Mouse (Mus musculus) large intestine, adult 2 months (tissue): Measurements from ENCODE around the gene Elf1. TPM values are rescaled to one million over a fixed set of nuclear protein-coding genes. Genes with fewer than 3 reads are reported as not detected.

ENCODE experiments used
- DNase-seq: peaks from one replicate; pipeline ENCODE4 v3.0.0-alpha.2; 2012; ENCODE audit warnings: low read depth, low spot score
- WGBS: fragments of 180-500 bp; shearing (Covaris S2); methylation state at CpG from one replicate; pipeline ENCODE4 v1.1.7; 2018; 5-methylcytosine and 5-hydroxymethylcytosine counted together
- polyA plus RNA-seq: library from polyadenylated mRNA; depleted of rRNA; stranded (reverse); fragments of >200 nt; gene quantifications from 2 replicates; pipeline ENCODE4 v1.2.3, GENCODE M21; 2012

Gene Elf1
- polyA plus RNA-seq, 1 experiment = 12.0 TPM

DNA sequence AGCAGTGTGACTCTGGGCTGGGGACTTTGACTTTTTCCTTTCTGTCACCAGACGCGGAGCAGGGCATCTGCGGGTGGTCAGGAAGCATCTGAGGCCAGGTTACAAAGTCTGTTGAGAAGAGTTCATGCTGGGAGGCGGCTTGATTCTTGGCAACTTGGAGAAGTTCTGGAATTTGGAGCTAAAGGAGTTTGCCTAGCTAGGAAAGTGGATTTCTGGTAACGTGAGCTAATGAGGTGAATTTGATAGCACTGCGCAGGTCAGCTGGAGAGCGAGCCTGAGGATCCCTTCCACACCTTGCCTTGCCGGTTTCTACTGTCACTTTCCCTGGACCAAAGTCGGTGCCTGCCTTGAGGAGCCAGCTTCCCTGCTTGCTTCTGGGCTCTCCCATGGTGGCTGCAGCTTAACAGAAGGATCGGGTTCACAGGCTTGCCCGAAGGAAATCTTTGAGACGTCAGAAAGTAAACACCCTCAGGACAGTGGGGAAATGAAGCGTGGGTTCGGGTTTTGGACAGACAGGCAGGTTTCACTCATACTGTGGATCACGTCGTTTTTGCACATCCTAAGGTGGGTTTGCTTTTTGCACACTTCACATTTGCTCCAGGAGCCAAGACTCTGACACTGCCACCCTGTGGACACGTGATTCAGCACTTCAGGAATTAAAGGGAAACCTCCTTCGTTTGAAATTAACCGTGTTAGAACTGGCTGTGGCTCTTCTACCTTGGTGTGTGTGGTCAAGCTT lies 6.2 kb downstream of the Elf1 start:
- WGBS = 6% methylated on average over 19 of the region's 19 CpGs
- DNase-seq = no peak

DNA sequence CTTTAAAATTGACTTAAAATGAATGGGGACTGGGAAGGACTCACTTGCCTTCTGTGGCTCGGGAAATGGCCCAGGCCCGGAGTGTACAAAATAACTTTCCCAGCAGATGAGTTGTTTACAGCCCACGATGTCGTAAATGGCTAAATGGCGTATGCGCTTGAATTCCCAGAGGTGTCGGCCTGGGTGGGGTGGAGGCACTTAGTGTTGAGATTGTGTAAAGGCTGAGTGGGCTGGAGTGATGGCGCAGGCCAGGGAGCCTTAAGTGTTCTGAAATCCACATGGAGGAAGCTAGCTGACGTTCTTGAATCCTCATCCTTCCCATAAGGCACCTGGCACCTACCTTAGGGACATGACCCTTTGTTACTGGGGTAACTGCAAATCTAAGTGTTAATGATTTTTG lies 7.5 kb downstream of the Elf1 start:
- DNase-seq = no peak
- WGBS = 15% methylated on average over 9 of the region's 9 CpGs

DNA sequence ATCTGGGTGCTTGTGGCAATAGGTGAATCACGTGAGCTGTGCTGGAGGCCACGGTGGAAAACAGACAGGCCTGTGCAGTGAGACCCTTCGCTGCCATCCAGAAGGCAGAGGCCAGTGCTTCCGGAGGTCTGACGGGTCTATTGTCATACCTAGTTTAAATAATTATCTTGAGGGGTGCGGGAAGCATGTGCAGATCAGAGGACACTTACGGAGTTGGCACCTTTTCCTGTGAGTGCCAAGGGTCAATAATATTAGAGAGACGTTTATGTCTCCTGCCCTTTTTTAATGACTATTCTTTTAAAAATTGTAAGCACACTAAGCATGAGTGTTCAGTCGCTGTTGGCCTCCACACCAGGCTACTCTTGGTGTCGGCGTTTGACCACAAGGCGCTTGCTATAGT lies 8.2 kb downstream of the Elf1 start:
- 45% methylated on average over 12 of the region's 12 CpGs for WGBS
- no peak for DNase-seq

DNA sequence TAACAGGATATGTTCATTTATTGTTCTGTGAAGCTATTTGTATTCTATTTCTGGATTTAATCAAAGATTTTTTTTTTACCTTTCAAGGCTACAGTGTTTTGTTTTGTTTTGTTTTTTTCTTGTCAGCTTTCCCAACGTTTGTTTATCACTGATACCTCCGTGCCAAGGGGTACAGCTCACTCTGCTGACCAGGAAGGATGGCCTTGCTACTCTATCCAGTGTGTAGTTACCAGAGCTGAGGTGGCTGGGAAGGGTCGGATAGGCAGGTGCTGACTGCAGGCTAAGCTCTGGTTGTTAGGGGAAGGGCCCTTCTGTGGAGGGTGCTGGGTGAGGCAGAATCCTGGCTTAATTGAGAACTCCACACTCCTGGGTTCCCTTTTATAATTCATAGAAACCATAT lies 9.3 kb downstream of the Elf1 start:
- 49% methylated on average over 3 of the region's 3 CpGs for WGBS
- DNase-seq = no peak

DNA sequence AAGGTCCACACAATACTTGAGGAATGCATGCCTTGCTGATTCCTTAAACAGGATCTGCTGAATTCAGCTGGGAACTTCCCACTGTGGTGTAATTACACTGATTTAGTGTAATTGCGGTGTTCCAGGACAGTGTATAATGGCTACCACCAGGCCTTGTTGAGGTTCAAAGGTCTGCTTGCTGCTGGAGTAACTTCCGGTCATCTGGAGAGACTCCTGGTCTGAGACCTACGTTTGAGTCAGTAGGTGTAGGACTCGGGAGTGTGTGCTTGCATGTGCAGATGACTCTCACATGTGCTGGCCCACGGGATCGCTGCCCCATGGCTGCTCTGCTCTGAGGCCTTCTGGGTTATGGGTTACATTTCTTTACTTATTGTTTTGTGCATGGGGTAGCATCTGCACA lies 13.4 kb downstream of the Elf1 start:
- DNase-seq = no peak

GRCm38 (mm10) chr14:79499326-79499725 lies 18.3 kb downstream of the Elf1 start:
- 81% methylated on average over 9 of the region's 9 CpGs for WGBS
- DNase-seq = no peak

More for the DNA sequence above, 13.4 kb downstream of the Elf1 start:
- 56% methylated on average over 6 of the region's 6 CpGs for WGBS

- no peak for DNase-seq
- WGBS = 88% methylated on average over 4 of the region's 4 CpGs
These were observed 19.8 kb downstream of the Elf1 start for GRCm38 (mm10) chr14:79500756-79501155.

DNA sequence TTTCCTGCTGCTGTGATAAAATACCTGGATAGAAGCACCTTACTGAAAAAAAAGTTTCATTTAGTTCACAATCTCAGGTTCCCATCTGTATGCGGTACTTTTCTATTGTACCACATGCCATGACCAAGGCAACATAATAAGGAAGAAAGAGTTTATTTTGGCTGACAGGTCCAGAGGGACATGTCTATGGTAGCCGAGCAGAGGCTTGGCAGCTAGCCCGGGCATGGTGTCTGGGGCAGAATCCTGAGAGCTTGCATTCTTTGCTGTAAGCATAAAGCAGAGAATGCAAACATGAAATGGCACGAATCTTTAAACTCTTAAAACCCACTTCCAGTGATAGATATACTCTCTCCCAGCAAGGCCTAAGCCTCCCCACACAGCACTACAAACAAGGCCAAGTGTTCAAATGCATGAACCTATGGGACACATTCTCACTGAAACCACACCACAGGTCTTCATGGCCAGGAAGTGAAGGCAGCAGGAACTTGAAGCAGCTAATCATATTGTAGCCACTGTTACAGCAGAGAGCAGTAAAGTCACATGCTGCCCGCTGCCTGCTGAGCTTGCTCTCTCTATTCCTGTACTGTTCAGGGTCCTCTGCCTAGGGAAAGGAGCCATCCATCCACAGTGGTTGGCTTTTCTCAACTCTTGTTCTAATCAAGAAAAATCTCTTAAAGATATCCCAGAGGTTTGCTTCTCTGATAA lies 22.5 kb downstream of the Elf1 start:
- 18% methylated on average over 5 of the region's 5 CpGs for WGBS
- no peak for DNase-seq

DNA sequence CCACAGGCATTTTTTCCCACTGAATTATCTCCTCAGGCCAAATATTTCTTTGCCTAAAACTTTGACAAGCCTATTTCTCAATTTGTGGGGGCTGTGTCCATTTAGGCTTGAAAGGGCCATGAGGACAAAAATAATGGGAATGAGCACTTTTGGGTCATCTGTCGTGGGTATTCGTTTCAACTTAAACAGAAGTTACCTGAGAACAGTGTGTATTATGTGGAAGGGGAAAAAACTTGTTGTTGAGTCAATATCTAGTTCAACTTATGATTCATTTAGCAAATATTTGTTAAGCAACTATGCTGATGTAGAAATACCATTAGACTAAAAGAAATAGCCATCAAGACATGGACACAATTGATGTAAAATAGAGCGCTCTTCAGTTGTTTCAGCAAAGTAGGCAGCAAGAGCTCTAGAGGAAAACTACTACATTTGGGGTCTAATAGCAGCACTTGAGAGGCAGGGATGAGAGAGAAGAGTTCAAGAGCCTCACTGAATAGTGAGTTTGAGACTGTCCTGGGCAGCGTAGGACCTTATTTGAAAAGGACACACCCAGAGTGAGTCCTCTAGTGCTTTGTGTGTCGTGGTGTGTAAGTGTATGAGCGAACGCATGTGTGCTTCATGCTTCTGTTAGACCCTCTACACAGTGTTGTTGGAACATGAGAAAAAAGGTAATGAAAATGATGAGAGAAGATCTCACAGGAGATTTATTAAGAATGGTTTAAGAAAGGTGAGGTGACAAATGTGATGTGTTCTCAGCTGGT lies 23.4 kb downstream of the Elf1 start:
- 61% methylated on average over 7 of the region's 7 CpGs for WGBS

GRCm38 (mm10) chr14:79506207-79506606 lies 25.2 kb downstream of the Elf1 start:
- WGBS = 71% methylated on average over 9 of the region's 9 CpGs
- no peak for DNase-seq

More for the DNA sequence above, 23.4 kb downstream of the Elf1 start:
- no peak for DNase-seq

DNA sequence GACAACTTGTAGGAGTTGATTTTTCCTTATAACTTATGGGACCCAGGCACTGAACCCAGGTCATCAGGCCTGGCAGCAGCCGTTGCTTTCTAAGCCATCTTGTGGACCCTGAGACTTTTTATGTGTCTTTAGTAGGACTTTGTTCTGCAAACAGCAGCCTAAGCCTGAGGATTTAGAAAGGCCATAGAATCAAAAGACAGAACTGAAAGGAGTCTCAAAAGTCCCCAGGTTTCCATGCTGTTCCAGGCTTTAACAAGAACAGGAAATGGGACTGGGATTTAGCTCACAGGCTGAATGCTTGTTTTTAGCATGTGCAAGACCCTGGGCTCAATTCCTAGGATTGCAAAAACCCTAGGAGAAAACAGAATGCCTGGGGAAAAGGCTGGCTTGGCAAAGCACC lies 26.9 kb downstream of the Elf1 start:
- no peak for DNase-seq
- WGBS = 14% methylated on average over 1 of the region's 1 CpGs

DNA sequence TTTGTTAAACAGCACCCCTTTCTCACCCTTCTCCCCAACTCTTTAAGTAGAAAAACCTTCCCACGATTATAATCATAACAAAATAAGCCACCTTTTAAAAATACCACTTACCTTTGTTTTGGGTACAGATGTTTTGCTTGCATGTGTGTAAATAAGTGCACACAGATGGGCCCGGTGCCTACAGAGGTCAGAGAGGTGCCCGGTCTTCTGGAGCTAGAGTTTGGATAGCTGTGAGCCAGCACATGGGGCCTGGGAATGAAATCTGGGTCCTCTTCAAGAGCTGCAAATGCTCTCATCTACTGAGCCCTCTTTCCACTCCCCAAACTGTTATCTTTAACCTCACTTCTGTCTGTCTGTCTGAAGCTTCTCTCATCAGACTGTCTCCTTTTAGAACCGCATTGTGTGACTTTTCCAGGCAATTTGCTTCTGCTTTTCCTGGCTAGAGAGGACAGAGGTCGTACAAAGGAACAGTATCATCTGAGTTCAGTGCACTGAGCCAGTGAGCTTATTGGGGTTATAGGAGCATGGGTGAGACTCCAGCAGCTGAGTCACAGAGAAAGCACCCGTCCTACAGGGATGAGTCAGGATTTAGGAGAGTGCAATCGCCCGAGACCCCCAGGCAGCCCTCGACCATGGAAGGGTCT lies 27.8 kb downstream of the Elf1 start:
- 31% methylated on average over 9 of the region's 9 CpGs for WGBS
- DNase-seq = no peak

DNA sequence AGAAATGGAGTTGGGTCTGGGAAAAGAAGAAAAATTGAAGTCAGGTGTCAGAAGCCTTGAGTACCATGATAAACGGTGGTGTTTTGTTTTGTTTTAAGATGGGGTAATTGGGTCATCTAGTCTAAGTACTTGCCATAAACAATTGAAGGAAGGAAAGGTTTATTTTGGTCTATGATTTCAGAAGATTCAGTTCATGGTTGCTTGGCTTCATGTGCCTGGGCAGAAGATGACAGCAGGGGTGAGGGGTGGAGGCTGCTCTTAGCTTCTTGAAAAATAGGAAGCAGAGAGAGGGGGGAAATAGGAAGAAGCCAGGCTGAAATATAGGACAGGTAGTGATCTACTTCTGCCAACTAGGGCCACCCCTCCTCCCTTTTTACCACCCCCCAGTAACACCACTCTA lies 30.5 kb downstream of the Elf1 start:
- DNase-seq = no peak
- 12% methylated on average over 1 of the region's 1 CpGs for WGBS

GRCm38 (mm10) chr14:79513951-79514350 lies 33.0 kb downstream of the Elf1 start:
- 86% methylated on average over 2 of the region's 2 CpGs for WGBS
- DNase-seq = no peak

DNA sequence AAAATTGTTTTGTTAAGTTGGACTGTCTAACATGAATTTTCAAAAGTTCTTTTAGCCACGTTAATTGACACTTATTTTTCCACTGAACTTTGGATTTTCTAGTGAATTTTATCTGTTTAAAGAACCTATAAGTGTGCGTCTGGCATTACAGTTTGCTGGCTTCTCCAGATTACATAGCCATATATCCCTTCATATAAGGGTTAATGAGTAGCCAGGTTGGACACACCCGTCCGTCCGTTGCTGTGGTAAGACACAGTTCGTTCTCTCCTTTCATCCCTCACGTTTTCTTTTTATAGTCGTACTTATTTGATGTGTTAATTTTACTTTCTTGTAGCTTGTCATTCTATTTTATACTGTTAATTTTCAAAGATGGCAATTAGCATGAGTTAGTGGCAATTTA lies 34.1 kb downstream of the Elf1 start:
- no peak for DNase-seq
- 22% methylated on average over 8 of the region's 8 CpGs for WGBS

DNA sequence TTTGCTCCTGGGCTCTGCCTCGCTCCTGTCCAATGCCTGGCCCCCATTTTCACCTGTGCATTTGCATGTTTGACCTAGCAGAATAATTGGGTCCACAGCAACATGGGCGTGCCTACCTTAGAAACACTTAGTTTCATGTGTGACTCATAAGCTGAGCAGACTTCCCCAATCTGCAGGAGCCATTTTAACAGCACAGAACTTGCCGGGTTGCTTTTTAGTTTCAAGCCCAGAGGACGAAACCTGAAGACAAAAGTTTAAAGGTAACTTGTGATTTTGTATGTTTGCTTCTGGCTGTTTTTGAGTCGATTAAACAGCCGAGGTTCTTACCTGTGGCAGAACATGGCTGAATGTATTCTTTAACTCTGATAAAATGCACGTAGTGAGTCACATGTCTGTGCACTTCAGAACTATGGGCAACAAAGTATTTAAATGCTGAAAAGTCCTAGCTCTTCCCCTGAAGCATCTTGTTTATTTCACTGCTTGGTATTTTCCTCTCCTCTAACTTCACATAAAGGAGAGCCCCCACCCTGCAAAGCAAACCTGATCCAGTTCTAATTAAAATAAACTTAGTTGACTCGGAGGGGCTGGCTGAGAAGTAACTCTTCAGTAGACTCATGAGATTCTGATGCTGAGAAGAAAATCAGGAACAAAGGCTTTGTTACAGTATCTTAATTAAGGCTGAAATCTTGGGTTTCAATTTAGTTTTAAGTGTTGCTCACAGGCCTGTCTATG lies 34.7 kb downstream of the Elf1 start:
- WGBS = 22% methylated on average over 8 of the region's 8 CpGs
- no peak for DNase-seq

DNA sequence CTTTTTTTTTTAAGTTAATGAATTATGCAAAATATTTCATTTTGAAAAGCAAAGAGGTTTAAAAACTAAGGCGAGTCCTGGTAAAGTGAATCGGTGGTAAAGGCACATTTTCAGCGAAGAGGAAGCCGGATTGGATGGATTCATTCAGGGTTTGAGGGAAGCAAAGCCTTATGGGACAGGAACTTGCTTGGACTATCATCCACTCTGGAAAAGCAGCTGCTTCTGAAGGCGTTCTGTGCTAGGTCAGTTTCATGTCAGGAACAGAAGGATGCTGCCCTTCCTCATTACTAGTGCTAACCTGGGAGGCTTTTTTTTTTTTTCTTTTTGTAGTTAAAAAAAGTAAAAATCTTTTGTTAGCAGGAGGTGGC lies 35.2 kb downstream of the Elf1 start:
- 16% methylated on average over 5 of the region's 5 CpGs for WGBS
- no peak for DNase-seq

GRCm38 (mm10) chr14:79516751-79517150 lies 35.8 kb downstream of the Elf1 start:
- WGBS = 23% methylated on average over 2 of the region's 2 CpGs
- no peak for DNase-seq

- no peak for DNase-seq
- WGBS = 28% methylated on average over 8 of the region's 8 CpGs
These were observed 36.3 kb downstream of the Elf1 start for GRCm38 (mm10) chr14:79517185-79517740.
